Mouse (Mus musculus) lung, adult 2 months (tissue): Measurements from ENCODE around the gene Mrpl17.

Experiments
- CTCF ChIP-seq: fragments of 200-500 bp; IDR thresholded peaks from 2 replicates; pipeline ENCODE4 v1.5.1; 2011; ENCODE audit warnings: mild to moderate bottlenecking, low read length, control low read depth; ENCODE audit not compliant: insufficient read depth
- POLR2A ChIP-seq: fragments of 200-500 bp; IDR thresholded peaks from 2 replicates; pipeline ENCODE4 v1.6.1; 2011; ENCODE audit warnings: low read depth, mild to moderate bottlenecking, control low read depth, low read length, borderline replicate concordance; ENCODE audit errors: extremely low read depth

GRCm38 (mm10) chr7:105778553-105779265, 32.2 kb downstream of the Mrpl17 start:
- TF ChIP-seq POLR2A, result no peak
- TF ChIP-seq CTCF, result no peak
